Mouse (Mus musculus) liver, embryonic 13.5 days (tissue): ENCODE data around the gene Sidt2. TPM values are rescaled to one million over a fixed set of nuclear protein-coding genes. Genes with fewer than 3 reads are reported as not detected.

ENCODE experiments used
- ATAC-seq: fragments of 200-750 bp; cut with Nextera tagmentation; 2 replicates; pipeline ENCODE4 v1.8.0; 2017; ENCODE audit warnings: low read depth, mild to moderate bottlenecking, moderate number of reproducible peaks, moderate library complexity
- DNase-seq: peaks from one replicate; pipeline ENCODE4 v3.0.0; 2022
- H3K27ac ChIP-seq: fragments of 300-500 bp; sonication (generic); 2 replicates; pipeline ENCODE4 v1.5.1; 2015; ENCODE audit warnings: moderate library complexity, mild to moderate bottlenecking, inconsistent platforms
- H3K27me3 ChIP-seq: fragments of 300-500 bp; sonication (generic); 2 replicates; pipeline ENCODE4 v1.6.1; 2015; ENCODE audit warnings: mild to moderate bottlenecking, inconsistent platforms
- H3K36me3 ChIP-seq: fragments of 300-500 bp; sonication (generic); 2 replicates; pipeline ENCODE4 v1.6.1; 2015; ENCODE audit warnings: mild to moderate bottlenecking, inconsistent platforms
- H3K4me1 ChIP-seq: fragments of 300-500 bp; sonication (generic); replicated peaks from 2 replicates; pipeline ENCODE4 v1.6.1; 2015; ENCODE audit warnings: inconsistent platforms
- H3K4me2 ChIP-seq: fragments of 300-500 bp; sonication (generic); 2 replicates; pipeline ENCODE4 v1.6.1; 2015; ENCODE audit warnings: inconsistent platforms, mild to moderate bottlenecking, moderate library complexity
- H3K4me3 ChIP-seq: fragments of 300-500 bp; sonication (generic); replicated peaks from 2 replicates; pipeline ENCODE4 v1.5.1; 2015; ENCODE audit warnings: mild to moderate bottlenecking, inconsistent platforms
- H3K9ac ChIP-seq: fragments of 300-500 bp; sonication (generic); 2 replicates; pipeline ENCODE4 v1.6.1; 2015; ENCODE audit warnings: mild to moderate bottlenecking, inconsistent platforms
- H3K9me3 ChIP-seq: fragments of 300-500 bp; sonication (generic); replicated peaks from 2 replicates; pipeline ENCODE4 v1.6.1; 2016; ENCODE audit warnings: inconsistent platforms
- WGBS: fragments of 180-500 bp; shearing (Covaris S2); methylation state at CpG from one replicate; pipeline ENCODE4 v1.1.7; 2015; ENCODE audit not compliant: insufficient replicate concordance; 5-methylcytosine and 5-hydroxymethylcytosine counted together
- polyA plus RNA-seq: library from polyadenylated mRNA; unstranded; fragments of >200 nt; fragmentation: Nextera tagmentation; extraction: Ambion mirVana; gene quantifications from 2 replicates; pipeline ENCODE4 v1.2.1, GENCODE M21; 2015

Gene Sidt2
- polyA plus RNA-seq, 1 experiment from 2014 or later = 17.7 TPM

GRCm38 (mm10) chr9:45976884-45977283 is 21.8 kb upstream of the Sidt2 start:
- WGBS = 84% methylated on average over 2 of the region's 2 CpGs
- Histone ChIP-seq H3K9me3 (no peaks in the 10 kb centered on the region), H3K36me3 (peaks cover 71% of the 10 kb centered on the region), H3K4me2 (no peak overlapping the region), H3K27me3 (no peaks in the 10 kb centered on the region), H3K9ac (no peak overlapping the region), H3K27ac (no peak overlapping the region), H3K4me3 (no peak overlapping the region), H3K4me1 (peaks cover 42% of the 10 kb centered on the region)
- ATAC-seq (no peak), DNase-seq (no peak)

- Histone ChIP-seq H3K4me1 (peaks cover 13% of the 10 kb centered on the region), H3K36me3 (peaks cover 84% of the 10 kb centered on the region), H3K27me3 (no peaks in the 10 kb centered on the region), H3K9me3 (no peaks in the 10 kb centered on the region), H3K27ac (no peak overlapping the region), H3K4me2 (no peak overlapping the region), H3K9ac (no peak overlapping the region), H3K4me3 (no peak overlapping the region)
- DNase-seq (no peak), ATAC-seq (no peak)
- WGBS = 87% methylated on average over 6 of the region's 6 CpGs
These were observed 8.5 kb upstream of the Sidt2 start for GRCm38 (mm10) chr9:45963577-45963976.

GRCm38 (mm10) chr9:45961855-45962254 is 6.8 kb upstream of the Sidt2 start:
- no peak overlapping the region for H3K27ac ChIP-seq
- H3K4me2 ChIP-seq = no peak overlapping the region
- no peaks in the 10 kb centered on the region for H3K27me3 ChIP-seq
- H3K9ac ChIP-seq = no peak overlapping the region
- no peak for ATAC-seq
- 74% methylated on average over 2 of the region's 2 CpGs for WGBS
- peaks cover 67% of the 10 kb centered on the region for H3K36me3 ChIP-seq
- H3K4me1 ChIP-seq = peaks cover 13% of the 10 kb centered on the region
- H3K9me3 ChIP-seq = no peaks in the 10 kb centered on the region
- H3K4me3 ChIP-seq = no peak overlapping the region
- no peak for DNase-seq

- ATAC-seq = no peak
- no peaks in the 10 kb centered on the region for H3K27me3 ChIP-seq
- H3K4me2 ChIP-seq = no peak overlapping the region
- H3K27ac ChIP-seq = 0 out of 2 replicates have a peak overlapping the region, but pooled peaks have one; percentile 2
- no peak overlapping the region for H3K4me3 ChIP-seq
- H3K36me3 ChIP-seq = peaks cover 46% of the 10 kb centered on the region
- WGBS = 52% methylated on average over 7 of the region's 7 CpGs
- no peak for DNase-seq
- H3K9me3 ChIP-seq = no peaks in the 10 kb centered on the region
- H3K4me1 ChIP-seq = peaks cover 26% of the 10 kb centered on the region
- H3K9ac ChIP-seq = no peak overlapping the region
These were observed 4.6 kb upstream of the Sidt2 start for GRCm38 (mm10) chr9:45959661-45960060.

GRCm38 (mm10) chr9:45958851-45959250 is 3.8 kb upstream of the Sidt2 start:
- Histone ChIP-seq H3K36me3 (peaks cover 38% of the 10 kb centered on the region), H3K27me3 (no peaks in the 10 kb centered on the region), H3K4me2 (no peak overlapping the region), H3K4me3 (no peak overlapping the region), H3K9me3 (no peaks in the 10 kb centered on the region), H3K27ac (no peak overlapping the region), H3K4me1 (peaks cover 31% of the 10 kb centered on the region), H3K9ac (no peak overlapping the region)
- 79% methylated on average over 4 of the region's 4 CpGs for WGBS
- no peak for ATAC-seq
- DNase-seq = no peak

GRCm38 (mm10) chr9:45958023-45958670 is 3.1 kb upstream of the Sidt2 start:
- no peak overlapping the region for H3K4me2 ChIP-seq
- DNase-seq = no peak
- WGBS = 68% methylated on average over 7 of the region's 7 CpGs
- no peak overlapping the region for H3K4me3 ChIP-seq
- H3K27me3 ChIP-seq = no peaks in the 10 kb centered on the region
- peaks cover 31% of the 10 kb centered on the region for H3K36me3 ChIP-seq
- no peaks in the 10 kb centered on the region for H3K9me3 ChIP-seq
- H3K27ac ChIP-seq = no peak overlapping the region
- no peak overlapping the region for H3K9ac ChIP-seq
- H3K4me1 ChIP-seq = peaks cover 38% of the 10 kb centered on the region
- no peak for ATAC-seq

- H3K27ac ChIP-seq = peak overlapping the region; percentile 91
- DNase-seq = peak; percentile 52
- H3K36me3 ChIP-seq = peaks cover 30% of the 10 kb centered on the region
- H3K4me1 ChIP-seq = peaks cover 34% of the 10 kb centered on the region
- under 1% methylated on average over 63 of the region's 63 CpGs for WGBS
- peak overlapping the region; percentile 97 for H3K9ac ChIP-seq
- no peaks in the 10 kb centered on the region for H3K27me3 ChIP-seq
- no peaks in the 10 kb centered on the region for H3K9me3 ChIP-seq
- peak; percentile 72 for ATAC-seq
- peak overlapping the region; percentile 88 for H3K4me3 ChIP-seq
- peak overlapping the region; percentile 91 for H3K4me2 ChIP-seq
These were observed 558 bp downstream of the Sidt2 start for GRCm38 (mm10) chr9:45954294-45955106.

GRCm38 (mm10) chr9:45953511-45954293 is 1.4 kb downstream of the Sidt2 start:
- Histone ChIP-seq H3K9me3 (no peaks in the 10 kb centered on the region), H3K4me3 (peak overlapping the region; percentile 88), H3K9ac (peak overlapping the region; percentile 97), H3K27ac (peak overlapping the region; percentile 91), H3K36me3 (peaks cover 38% of the 10 kb centered on the region), H3K27me3 (no peaks in the 10 kb centered on the region), H3K4me2 (peak overlapping the region; percentile 91), H3K4me1 (peaks cover 29% of the 10 kb centered on the region)
- ATAC-seq (no peak), DNase-seq (no peak)
- WGBS = 58% methylated on average over 13 of the region's 13 CpGs

GRCm38 (mm10) chr9:45952890-45953289 is 2.2 kb downstream of the Sidt2 start:
- no peak for DNase-seq
- H3K9ac ChIP-seq = peak overlapping the region; percentile 97; the same call in 1 of the 2 replicates
- peak overlapping the region; percentile 88 for H3K4me3 ChIP-seq
- H3K27me3 ChIP-seq = no peaks in the 10 kb centered on the region
- no peaks in the 10 kb centered on the region for H3K9me3 ChIP-seq
- peaks cover 47% of the 10 kb centered on the region for H3K36me3 ChIP-seq
- H3K4me1 ChIP-seq = peaks cover 28% of the 10 kb centered on the region
- H3K4me2 ChIP-seq = peak overlapping the region; percentile 91
- no peak for ATAC-seq
- peak overlapping the region; percentile 4; the same call in 1 of the 2 replicates for H3K27ac ChIP-seq
- 80% methylated on average over 7 of the region's 7 CpGs for WGBS

GRCm38 (mm10) chr9:45952057-45952456 is 3.0 kb downstream of the Sidt2 start:
- H3K4me2 ChIP-seq = no peak overlapping the region
- H3K4me3 ChIP-seq = no peak overlapping the region
- no peak overlapping the region for H3K9ac ChIP-seq
- peaks cover 55% of the 10 kb centered on the region for H3K36me3 ChIP-seq
- H3K27ac ChIP-seq = no peak overlapping the region
- H3K9me3 ChIP-seq = no peaks in the 10 kb centered on the region
- H3K27me3 ChIP-seq = no peaks in the 10 kb centered on the region
- WGBS = 87% methylated on average over 4 of the region's 4 CpGs
- ATAC-seq (no peak), DNase-seq (no peak)
- H3K4me1 ChIP-seq = peaks cover 28% of the 10 kb centered on the region

- no peak overlapping the region for H3K9ac ChIP-seq
- no peak overlapping the region for H3K27ac ChIP-seq
- no peak overlapping the region for H3K4me2 ChIP-seq
- no peaks in the 10 kb centered on the region for H3K27me3 ChIP-seq
- no peak overlapping the region for H3K4me3 ChIP-seq
- WGBS = 74% methylated on average over 10 of the region's 10 CpGs
- peaks cover 43% of the 10 kb centered on the region for H3K4me1 ChIP-seq
- ATAC-seq = no peak
- H3K9me3 ChIP-seq = 0 out of 2 replicates have a peak, but pooled peaks cover 6% of the 10 kb centered on the region
- peaks cover 98% of the 10 kb centered on the region for H3K36me3 ChIP-seq
- DNase-seq = no peak
These were observed 8.2 kb downstream of the Sidt2 start for GRCm38 (mm10) chr9:45946872-45947183.
